Mouse (Mus musculus) cortical plate, adult 2 months (tissue): Measurements from ENCODE around the gene Klf11.

Experiments used
- CTCF ChIP-seq: fragments of 200-500 bp; IDR thresholded peaks from 2 replicates; pipeline ENCODE4 v1.5.1; 2011; ENCODE audit warnings: mild to moderate bottlenecking, control low read depth, low read length; ENCODE audit not compliant: insufficient read depth; ENCODE audit errors: extremely low read depth
- POLR2A ChIP-seq: fragments of 200-500 bp; IDR thresholded peaks from 2 replicates; pipeline ENCODE4 v1.6.1; 2011; ENCODE audit warnings: mild to moderate bottlenecking, low read length, control low read depth; ENCODE audit not compliant: insufficient read depth; ENCODE audit errors: extremely low read depth

DNA sequence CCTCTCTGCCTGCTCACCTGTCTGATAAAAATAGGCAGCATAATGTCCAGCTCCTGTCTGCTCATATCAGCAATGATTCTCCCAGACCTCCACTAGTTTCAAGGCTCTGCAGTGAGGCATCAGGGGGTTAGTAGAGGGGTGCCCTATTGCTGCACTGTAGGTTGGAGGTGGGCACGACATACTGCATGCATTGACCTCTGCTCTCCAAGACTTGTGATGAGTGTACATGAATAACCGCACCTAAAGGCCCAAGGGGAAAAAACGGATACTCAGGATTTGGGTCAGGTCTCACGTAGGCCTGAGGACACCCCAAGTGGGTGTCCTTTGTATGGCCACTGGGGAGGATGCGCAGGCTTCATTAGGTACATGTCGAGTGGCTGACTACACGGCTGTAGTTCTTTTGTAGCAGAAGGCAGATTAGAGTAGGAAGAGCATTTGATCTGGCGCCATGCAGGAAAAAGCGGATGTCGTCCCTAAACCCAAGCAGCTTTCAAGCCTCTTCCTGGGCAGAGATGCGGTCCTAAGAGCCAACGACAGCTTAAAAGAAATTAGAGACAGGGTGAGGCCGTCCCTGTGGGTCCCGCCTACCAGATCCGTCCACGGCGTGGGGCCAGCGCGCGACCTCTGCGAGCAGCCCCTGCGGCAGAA is 535 bp upstream of the Klf11 start:
- TF ChIP-seq CTCF, result no peak
- TF ChIP-seq POLR2A, result no peak
